Mouse (Mus musculus): ENCODE results near the gene Scly. TPM values are rescaled to one million over a fixed set of nuclear protein-coding genes. Genes with fewer than 3 reads are reported as not detected.

Gene Scly
- total and polyA plus RNA-seq, 3 experiments = 23.1 to 48.8 TPM; not detected in 1

DNA sequence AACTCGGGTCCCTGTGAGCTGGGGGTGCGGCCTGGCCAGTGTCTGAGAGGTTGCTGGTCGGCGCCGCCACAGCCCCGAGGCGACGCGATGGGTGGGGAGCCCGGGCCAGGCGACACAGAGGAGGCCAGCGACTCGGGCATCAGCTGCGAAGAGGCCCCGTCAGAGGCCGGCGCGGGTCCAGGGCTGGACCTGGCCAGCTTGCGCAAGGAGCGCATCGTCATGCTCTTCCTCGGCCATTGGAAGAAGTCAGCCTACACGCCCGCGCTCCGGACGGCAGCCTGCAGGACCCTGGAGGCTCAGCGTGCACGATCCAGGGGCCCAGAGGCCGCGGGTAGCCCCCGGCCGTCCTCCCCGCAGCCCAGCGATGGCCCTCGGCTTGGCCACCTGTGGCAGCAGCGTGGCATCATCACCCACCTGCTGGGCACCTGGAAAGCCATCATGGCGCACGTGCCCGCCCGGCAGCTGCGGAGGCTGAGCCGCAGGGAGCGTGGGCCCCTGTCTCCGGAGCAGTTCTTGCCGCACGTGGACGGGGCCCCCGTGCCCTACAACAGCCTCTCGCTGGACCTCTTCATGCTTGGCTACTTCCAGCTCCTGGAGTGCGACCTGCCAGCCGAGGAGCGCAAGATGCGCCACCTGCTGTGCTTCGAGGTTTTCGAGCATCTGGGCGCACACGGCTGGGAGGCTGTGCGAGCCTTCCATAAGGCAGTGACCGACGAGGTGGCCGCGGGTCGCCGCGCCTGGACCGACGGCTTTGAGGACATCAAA is 47.0 kb downstream of the Scly start:
- Histone ChIP-seq H3K4me3 (ENCODE audit: control insufficient read depth in 1 of 2, insufficient read depth in 1 of 2, low read depth in 2 of 2, low read length in 2 of 2) (no peak overlapping the region), H3K4me1 (ENCODE audit: control insufficient read depth in 1 of 2, insufficient read depth in 2 of 2, low read length in 2 of 2) (no peaks in the 10 kb centered on the region), H3K27me3 (ENCODE audit: control insufficient read depth in 1 of 2, insufficient read depth in 2 of 2, low read length in 2 of 2) (no peaks in the 10 kb centered on the region; a peak in 1 of 4 replicates), H3K79me2 (ENCODE audit: control insufficient read depth, insufficient read depth, low read length, poor library complexity) (no peaks in the 10 kb centered on the region), H3K9ac (ENCODE audit: control insufficient read depth, low read depth, low read length, poor library complexity, severe bottlenecking) (no peak overlapping the region), H3K36me3 (ENCODE audit: control insufficient read depth in 1 of 2, insufficient read depth in 2 of 2, low read length in 2 of 2) (no peaks in the 10 kb centered on the region), H3K9me3 (replicated peaks; ENCODE audit: insufficient read depth, low read length) (no peaks in the 10 kb centered on the region), H3K27ac (ENCODE audit: control insufficient read depth, low read depth, low read length) (no peak overlapping the region)
- DNase-seq (ENCODE audit: low read depth, low spot score) = no peak
- TF ChIP-seq MYC (IDR thresholded peaks at IDR 0.05; ENCODE audit: low read depth, low read length) (no peak), CHD2 (IDR thresholded peaks at IDR 0.05; ENCODE audit: low read length) (no peak), ZNF384 (IDR thresholded peaks at IDR 0.05; ENCODE audit: low read depth, low read length) (no peak), BHLHE40 (IDR thresholded peaks at IDR 0.05; ENCODE audit: borderline replicate concordance, low read depth, low read length) (no peak), HCFC1 (IDR thresholded peaks at IDR 0.05; ENCODE audit: low read depth, low read length) (no peak), ZKSCAN1 (IDR thresholded peaks at IDR 0.05; ENCODE audit: low read depth, low read length) (no peak), POLR2A (IDR thresholded peaks at IDR 0.05; ENCODE audit: control insufficient read depth in 1 of 2, insufficient read depth in 1 of 2, low read depth in 1 of 2, low read length in 2 of 2, poor library complexity in 1 of 2) (no peak), USF2 (IDR thresholded peaks at IDR 0.05; ENCODE audit: borderline replicate concordance in 1 of 2, insufficient read depth in 1 of 2, low read depth in 1 of 2, low read length in 2 of 2) (no peak), RCOR1 (IDR thresholded peaks at IDR 0.05; ENCODE audit: low read depth, low read length) (no peak), MYB (IDR thresholded peaks at IDR 0.05; ENCODE audit: low read depth, low read length) (no peak), SMC3 (IDR thresholded peaks at IDR 0.05; ENCODE audit: low read depth, low read length) (no peak), JUND (IDR thresholded peaks at IDR 0.05; ENCODE audit: low read depth, low read length) (no peak), USF1 (IDR thresholded peaks at IDR 0.05; ENCODE audit: low read depth, low read length) (no peak), CHD1 (IDR thresholded peaks at IDR 0.05; ENCODE audit: low read depth, low read length) (no peak), ZMIZ1 (IDR thresholded peaks at IDR 0.05; ENCODE audit: low read depth, low read length) (no peak), RAD21 (IDR thresholded peaks at IDR 0.05; ENCODE audit: low read depth, low read length) (no peak), GABPA (IDR thresholded peaks at IDR 0.05; ENCODE audit: low read depth, low read length) (no peak), TCF12 (IDR thresholded peaks at IDR 0.05; ENCODE audit: low read depth, low read length) (no peak)

DNA sequence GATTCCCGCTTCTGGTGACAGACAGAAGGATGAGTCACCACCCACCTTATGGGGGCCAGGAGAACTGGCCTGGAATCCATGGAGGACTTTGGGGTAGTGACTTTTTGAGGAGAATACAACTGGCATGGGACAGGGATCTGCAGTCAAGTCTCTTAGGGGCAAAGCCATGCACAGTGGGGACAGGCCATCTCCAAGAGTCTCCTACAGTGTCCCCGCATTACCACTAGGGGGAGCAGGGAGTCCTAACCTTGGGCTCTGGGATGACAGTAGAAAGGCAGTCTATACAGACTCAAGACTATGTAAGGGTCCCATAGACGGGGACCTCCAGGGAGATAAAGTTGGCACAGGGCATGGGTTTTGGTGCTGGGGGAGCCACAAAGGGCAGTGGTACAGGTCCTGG is 48.8 kb downstream of the Scly start:
- no peaks in the 10 kb centered on the region for H3K4me1 ChIP-seq (ENCODE audit: control insufficient read depth in 1 of 2, insufficient read depth in 2 of 2, low read length in 2 of 2)
- TF ChIP-seq SMC3 (IDR thresholded peaks at IDR 0.05; ENCODE audit: low read depth, low read length) = peak; percentile 88
- TF ChIP-seq CTCF (IDR thresholded peaks at IDR 0.05 in 2 of 3, conservative IDR thresholded peaks at IDR 0.05 in 1 of 3; ENCODE audit: control insufficient read depth in 1 of 3, insufficient read depth in 1 of 3, low read depth in 2 of 3, low read length in 3 of 3, poor library complexity in 1 of 3, severe bottlenecking in 1 of 3) = peak; percentile 90 to 98 (median 90)
- TF ChIP-seq UBTF (IDR thresholded peaks at IDR 0.05; ENCODE audit: borderline replicate concordance, insufficient read depth, low read depth, low read length) = no peak
- TF ChIP-seq RAD21 (IDR thresholded peaks at IDR 0.05; ENCODE audit: low read depth, low read length) = peak; percentile 77
- peak; percentile 62; the same call in 1 of the 2 replicates for TF ChIP-seq ZC3H11A (IDR thresholded peaks at IDR 0.05; ENCODE audit: low read depth, low read length)
- peak; percentile 79 for DNase-seq (ENCODE audit: low read depth, low spot score)
- no peaks in the 10 kb centered on the region for H3K79me2 ChIP-seq (ENCODE audit: control insufficient read depth, insufficient read depth, low read length, poor library complexity)
- H3K36me3 ChIP-seq (ENCODE audit: control insufficient read depth in 1 of 2, insufficient read depth in 2 of 2, low read length in 2 of 2) = no peaks in the 10 kb centered on the region
- no peak overlapping the region for H3K27ac ChIP-seq (ENCODE audit: control insufficient read depth, low read depth, low read length)
- no peaks in the 10 kb centered on the region; a peak in 1 of 4 replicates for H3K27me3 ChIP-seq (ENCODE audit: control insufficient read depth in 1 of 2, insufficient read depth in 2 of 2, low read length in 2 of 2)
- no peaks in the 10 kb centered on the region for H3K9me3 ChIP-seq (replicated peaks; ENCODE audit: insufficient read depth, low read length)
- no peak overlapping the region for H3K9ac ChIP-seq (ENCODE audit: control insufficient read depth, low read depth, low read length, poor library complexity, severe bottlenecking)
- no peak overlapping the region for H3K4me3 ChIP-seq (ENCODE audit: control insufficient read depth in 1 of 2, insufficient read depth in 1 of 2, low read depth in 2 of 2, low read length in 2 of 2)

Measured in MEL (cell line).